Mouse (Mus musculus): ENCODE measurements around the gene Olfr1138.

The Olfr1138 gene

GRCm38 (mm10) chr2:87739878-87740277 is at the start of gene Olfr1138:
TSS of gene Olfr1138 (minus strand) at chr2:87739978.
- DNase-seq (ENCODE audit: low spot score) = no peak

GRCm38 (mm10) chr2:87779183-87779582 is 39.4 kb upstream of the Olfr1138 start, which contains the start of gene Olfr152:
TSS of gene Olfr152 (plus strand) at chr2:87779483.
- DNase-seq (ENCODE audit: low spot score) = no peak

GRCm38 (mm10) chr2:87776143-87776542 is 36.4 kb upstream of the Olfr1138 start:
- no peak for DNase-seq (ENCODE audit: low spot score)

- no peak for DNase-seq (ENCODE audit: low spot score)
These were observed 14.1 kb upstream of the Olfr1138 start, which contains the start of gene Olfr1141 for GRCm38 (mm10) chr2:87753891-87754290. TSS of gene Olfr1141 (minus strand) at chr2:87753991.

- no peak for DNase-seq (ENCODE audit: low spot score)
These were observed 3.7 kb upstream of the Olfr1138 start, which contains the start of gene Olfr1140 for GRCm38 (mm10) chr2:87743452-87743851. TSS of gene Olfr1140 (plus strand) at chr2:87743752.

- DNase-seq (ENCODE audit: low spot score) = no peak
These were observed 26.7 kb downstream of the Olfr1138 start, which contains the start of gene Olfr1137 for GRCm38 (mm10) chr2:87713079-87713478. TSS of gene Olfr1137 (minus strand) at chr2:87713179.

GRCm38 (mm10) chr2:87693847-87694246 is 45.9 kb downstream of the Olfr1138 start, which contains the start of gene Olfr1136:
TSS of gene Olfr1136 (minus strand) at chr2:87693947.
- no peak for DNase-seq (ENCODE audit: low spot score)
